Mouse (Mus musculus): ENCODE data around the gene Ep400. TPM values are rescaled to one million over a fixed set of nuclear protein-coding genes. Genes with fewer than 3 reads are reported as not detected.

Gene Ep400
- polyA plus RNA-seq, 1 experiment from 2014 or later, result 41.8 TPM

DNA sequence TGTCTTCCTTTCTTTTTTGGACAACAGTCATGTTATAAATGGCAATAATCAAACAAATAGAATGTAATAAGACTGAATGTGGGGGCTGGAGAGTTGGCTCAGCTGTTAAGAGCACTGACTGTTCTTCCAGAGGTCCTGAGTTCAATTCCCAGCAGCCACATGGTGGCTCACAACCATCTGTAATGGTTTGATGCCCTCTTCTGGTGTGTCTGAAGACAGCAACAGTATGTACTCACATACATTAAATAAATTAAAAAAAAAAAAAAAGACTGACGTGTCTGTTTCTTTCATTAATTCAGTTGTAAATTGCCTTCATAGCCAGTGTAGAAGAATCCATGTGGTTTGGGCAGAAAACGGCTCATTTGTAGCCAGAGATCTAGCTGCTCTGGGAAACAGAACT lies 146.2 kb downstream of the Ep400 start:
- H3K4me1 ChIP-seq (replicated peaks; ENCODE audit: control insufficient read depth, insufficient read depth, low read length), result no peaks in the 10 kb centered on the region
- no peak overlapping the region for H3K4me3 ChIP-seq (ENCODE audit: low read length)
- H3K27ac ChIP-seq (ENCODE audit: low read length), result no peak overlapping the region
- 81% methylated on average over 2 of the region's 2 CpGs for WGBS
- H3K4me2 ChIP-seq (ENCODE audit: low read depth, low read length), result no peak overlapping the region
- H3K36me3 ChIP-seq (ENCODE audit: control insufficient read depth, insufficient read depth, low read length), result no peaks in the 10 kb centered on the region
- no peak for ATAC-seq (ENCODE audit: low read depth)
- H3K9me3 ChIP-seq (ENCODE audit: control insufficient read depth, low read length), result no peaks in the 10 kb centered on the region
- no peaks in the 10 kb centered on the region for H3K27me3 ChIP-seq (ENCODE audit: control insufficient read depth, insufficient read depth, low read depth, low read length)
- H3K9ac ChIP-seq (ENCODE audit: low read length), result no peak overlapping the region

DNA sequence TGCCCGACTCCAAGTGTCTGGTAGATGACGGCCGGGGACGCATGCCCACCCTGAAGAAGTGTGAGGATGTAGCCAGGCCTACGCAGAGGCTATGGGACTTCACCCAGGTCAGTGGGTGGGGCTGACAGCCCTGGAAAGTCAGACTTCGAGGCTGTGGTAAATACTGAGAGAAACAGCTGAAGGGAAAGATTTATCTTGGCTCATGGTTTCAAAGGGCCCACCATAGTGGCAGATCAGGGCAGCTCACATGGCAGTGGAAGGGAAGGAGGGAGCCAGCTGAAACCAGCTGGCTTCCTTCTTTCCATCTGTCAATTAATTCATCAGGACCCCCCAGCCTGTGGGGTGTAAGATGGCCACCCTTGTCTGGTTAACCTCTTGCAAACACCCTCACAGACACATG lies 151.3 kb downstream of the Ep400 start:
- no peak overlapping the region for H3K4me2 ChIP-seq (ENCODE audit: low read depth, low read length)
- WGBS, result 74% methylated on average over 6 of the region's 6 CpGs
- no peak overlapping the region for H3K9ac ChIP-seq (ENCODE audit: low read length)
- no peak overlapping the region for H3K4me3 ChIP-seq (ENCODE audit: low read length)
- no peaks in the 10 kb centered on the region for H3K4me1 ChIP-seq (replicated peaks; ENCODE audit: control insufficient read depth, insufficient read depth, low read length)
- no peak for ATAC-seq (ENCODE audit: low read depth)
- H3K27ac ChIP-seq (ENCODE audit: low read length), result no peak overlapping the region
- no peaks in the 10 kb centered on the region for H3K27me3 ChIP-seq (ENCODE audit: control insufficient read depth, insufficient read depth, low read depth, low read length)
- no peaks in the 10 kb centered on the region for H3K36me3 ChIP-seq (ENCODE audit: control insufficient read depth, insufficient read depth, low read length)
- H3K9me3 ChIP-seq (ENCODE audit: control insufficient read depth, low read length), result no peaks in the 10 kb centered on the region

Small RNAs within 50 kb of the gene (microRNA-seq; reads per million reads assigned to microRNA genes)
- 0.59 reads per million for gene Mir7026

Other genes with a start within 250 kb of the Ep400 start
- gene Galnt9, start 226.4 kb downstream of the Ep400 start, polyA plus RNA-seq (2015; fragmentation: Nextera tagmentation; extraction: Ambion mirVana), result 0.26 TPM in 2 replicates
- 47.0 and 51.2 TPM in 2 replicates for gene Noc4l, start 117.3 kb downstream of the Ep400 start, polyA plus RNA-seq (2015; fragmentation: Nextera tagmentation; extraction: Ambion mirVana)
- 15.0 and 17.5 TPM in 2 replicates for gene Ddx51, start 117.3 kb downstream of the Ep400 start, polyA plus RNA-seq (2015; fragmentation: Nextera tagmentation; extraction: Ambion mirVana)
- gene Pus1, start 9.9 kb upstream of the Ep400 start, polyA plus RNA-seq (2015; fragmentation: Nextera tagmentation; extraction: Ambion mirVana), result 25.2 and 27.8 TPM in 2 replicates
- 13.1 and 16.3 TPM in 2 replicates for gene Ulk1, start 39.4 kb upstream of the Ep400 start, polyA plus RNA-seq (2015; fragmentation: Nextera tagmentation; extraction: Ambion mirVana)
- 28.1 and 33.1 TPM in 2 replicates for gene Hscb, start 69.1 kb upstream of the Ep400 start, polyA plus RNA-seq (2015; fragmentation: Nextera tagmentation; extraction: Ambion mirVana)
- gene Chek2, start 69.3 kb upstream of the Ep400 start, polyA plus RNA-seq (2015; fragmentation: Nextera tagmentation; extraction: Ambion mirVana), result 32.1 and 34.2 TPM in 2 replicates
- gene Ttc28, start 109.1 kb upstream of the Ep400 start, polyA plus RNA-seq (2015; fragmentation: Nextera tagmentation; extraction: Ambion mirVana), result 8.4 and 8.7 TPM in 2 replicates